Mouse (Mus musculus) thymus, adult 2 months (tissue): ENCODE results near the gene Msl1.

Experiments
- CTCF ChIP-seq: fragments of 200-500 bp; IDR thresholded peaks from 2 replicates; pipeline ENCODE4 v1.5.1; 2012; ENCODE audit warnings: mild to moderate bottlenecking, control low read depth, low read length, moderate library complexity, borderline replicate concordance; ENCODE audit not compliant: control insufficient read depth, poor library complexity, insufficient read depth; ENCODE audit errors: extremely low read depth
- POLR2A ChIP-seq: fragments of 200-500 bp; IDR thresholded peaks from 2 replicates; pipeline ENCODE4 v1.6.1; 2012; ENCODE audit warnings: mild to moderate bottlenecking, low read length, control low read depth, moderate library complexity; ENCODE audit not compliant: control insufficient read depth, poor library complexity, insufficient read depth; ENCODE audit errors: extremely low read depth

GRCm38 (mm10) chr11:98774582-98775347 is 20.6 kb upstream of the Msl1 start, which contains the start of gene Nr1d1:
- no peak for TF ChIP-seq CTCF
- no peak for TF ChIP-seq POLR2A
